Mouse (Mus musculus) right cerebral cortex, postnatal 4 days (tissue): ENCODE data around the gene Mthfsl.
"Not testable (repeated sequence)": the region's sequence is repeated elsewhere in the genome, so short reads cannot be mapped to it uniquely, and the experiment has no call there.

ENCODE experiments used
- DNase-seq: peaks from one replicate; pipeline ENCODE4 v3.0.0-alpha.2; 2022

The Mthfsl gene

GRCm38 (mm10) chr9:88719989-88720537 is at the start of gene Mthfsl:
Mthfsl (minus strand) TSS chr9:88720296.
- DNase-seq, result peak; percentile 17

GRCm38 (mm10) chr9:88769470-88769869 is 49.4 kb upstream of the Mthfsl start:
- not testable (repeated sequence) for DNase-seq

GRCm38 (mm10) chr9:88746687-88747086 is 26.6 kb upstream of the Mthfsl start:
- peak; percentile 11 for DNase-seq

- DNase-seq, result not testable (repeated sequence)
These were observed 25.9 kb upstream of the Mthfsl start for GRCm38 (mm10) chr9:88746046-88746445.

- DNase-seq, result not testable (repeated sequence)
These were observed 15.2 kb upstream of the Mthfsl start for GRCm38 (mm10) chr9:88735289-88735688.

GRCm38 (mm10) chr9:88733182-88733581 is 13.1 kb upstream of the Mthfsl start:
- DNase-seq, result not testable (repeated sequence)

GRCm38 (mm10) chr9:88732334-88732733 is 12.2 kb upstream of the Mthfsl start:
- not testable (repeated sequence) for DNase-seq

- DNase-seq, result not testable (repeated sequence)
These were observed 11.6 kb upstream of the Mthfsl start, which contains the start of gene Bcl2a1d for GRCm38 (mm10) chr9:88731728-88732127. Bcl2a1d (minus strand) TSS chr9:88731914.

GRCm38 (mm10) chr9:88728311-88728710 is 8.2 kb upstream of the Mthfsl start:
- not testable (repeated sequence) for DNase-seq

GRCm38 (mm10) chr9:88721628-88722027 is 1.5 kb upstream of the Mthfsl start:
- not testable (repeated sequence) for DNase-seq

- DNase-seq, result peak; percentile 13
These were observed 799 bp downstream of the Mthfsl start for GRCm38 (mm10) chr9:88719073-88719921.

GRCm38 (mm10) chr9:88718593-88718992 is 1.5 kb downstream of the Mthfsl start:
- DNase-seq, result not testable (repeated sequence)

GRCm38 (mm10) chr9:88718140-88718539 is 2.0 kb downstream of the Mthfsl start:
- peak; percentile 24 for DNase-seq

- not testable (repeated sequence) for DNase-seq
These were observed 5.6 kb downstream of the Mthfsl start for GRCm38 (mm10) chr9:88714515-88714914.

GRCm38 (mm10) chr9:88712164-88712749 is 7.8 kb downstream of the Mthfsl start:
- DNase-seq, result not testable (repeated sequence)

GRCm38 (mm10) chr9:88710910-88711438 is 9.1 kb downstream of the Mthfsl start:
- not testable (repeated sequence) for DNase-seq

- not testable (repeated sequence) for DNase-seq
These were observed 9.7 kb downstream of the Mthfsl start for GRCm38 (mm10) chr9:88710439-88710838.

GRCm38 (mm10) chr9:88709794-88710193 is 10.3 kb downstream of the Mthfsl start:
- DNase-seq, result not testable (repeated sequence)

- DNase-seq, result no peak
These were observed 10.8 kb downstream of the Mthfsl start for GRCm38 (mm10) chr9:88709304-88709703.

- DNase-seq, result no peak
These were observed 13.4 kb downstream of the Mthfsl start for GRCm38 (mm10) chr9:88706700-88707099.

GRCm38 (mm10) chr9:88705157-88705556 is 14.9 kb downstream of the Mthfsl start:
- DNase-seq, result not testable (repeated sequence)

- not testable (repeated sequence) for DNase-seq
These were observed 21.4 kb downstream of the Mthfsl start for GRCm38 (mm10) chr9:88698746-88699145.

GRCm38 (mm10) chr9:88691307-88691706 is 28.8 kb downstream of the Mthfsl start:
- DNase-seq, result not testable (repeated sequence)
